In the genomic region with DNA sequence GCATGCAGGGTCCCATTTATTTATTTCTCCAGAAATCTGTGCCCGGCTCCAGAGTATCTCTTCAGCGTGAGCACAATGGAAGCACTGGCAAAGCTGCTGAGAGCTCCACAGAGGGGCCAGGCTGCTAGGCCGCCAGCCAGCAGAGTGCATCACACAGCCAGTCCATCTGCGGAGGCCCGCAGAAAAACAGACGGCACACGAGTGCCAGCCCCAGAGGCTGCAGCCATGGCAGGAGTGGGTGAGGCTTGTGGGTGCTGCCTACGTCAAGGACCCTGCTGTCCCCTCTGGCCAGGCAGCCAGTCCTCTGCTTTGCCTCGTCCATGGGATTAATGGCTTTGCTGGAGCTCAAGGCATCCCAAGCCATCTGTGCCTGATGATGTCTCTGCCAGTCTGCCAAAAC, we compare ENCODE assay signal across 8 mouse cellular contexts. TPM values are rescaled to one million over a fixed set of nuclear protein-coding genes. Genes with fewer than 3 reads are reported as not detected.
DNase-seq lines count a peak whose midpoint lies in the region; ATAC-seq and TF ChIP-seq lines count a peak whose summit lies in the region.

No protein-coding gene starts in this region.

- H3K4me1 ChIP-seq in kidney, postnatal 0 days (replicated peaks; ENCODE audit: insufficient read depth, low read length): peaks cover 89% of the 10 kb centered on the region
- peaks cover 84% of the 10 kb centered on the region for H3K4me1 ChIP-seq in kidney, embryonic 14.5 days (ENCODE audit: control insufficient read depth, insufficient read depth, low read length)
- peaks cover 72% of the 10 kb centered on the region for H3K4me1 ChIP-seq in forebrain, embryonic 14.5 days (ENCODE audit: control insufficient read depth, insufficient read depth, low read length)
- peaks cover 100% of the 10 kb centered on the region for H3K4me1 ChIP-seq in midbrain, embryonic 15.5 days

- H3K9ac ChIP-seq in kidney, postnatal 0 days (ENCODE audit: low read depth, low read length): no peak overlapping the region
- H3K9ac ChIP-seq in kidney, embryonic 14.5 days (ENCODE audit: low read depth, low read length): no peak overlapping the region
- no peak overlapping the region; the same call in 1 of the 2 replicates for H3K9ac ChIP-seq in forebrain, embryonic 14.5 days (ENCODE audit: low read length)
- H3K9ac ChIP-seq in midbrain, embryonic 15.5 days: peak overlapping the region; percentile 11; the same call in 1 of the 2 replicates

- ATAC-seq in kidney, postnatal 0 days (replicated peaks; ENCODE audit: low FRiP score, low read depth): no peak
- ATAC-seq in kidney, embryonic 14.5 days (ENCODE audit: low FRiP score, low TSS enrichment): no peak
- ATAC-seq in forebrain, embryonic 14.5 days: peak; percentile 84
- peak; percentile 48; the same call in 1 of the 2 replicates for ATAC-seq in midbrain, embryonic 15.5 days (replicated peaks)
- ATAC-seq in CD4-positive, CD25-positive, alpha-beta regulatory T cell, adult 4 months: no peak

- H3K27ac ChIP-seq in kidney, postnatal 0 days: peak overlapping the region; percentile 92; the same call in 1 of the 2 replicates
- H3K27ac ChIP-seq in kidney, embryonic 14.5 days (ENCODE audit: low read depth, low read length): no peak overlapping the region
- peak overlapping the region; percentile 86 for H3K27ac ChIP-seq in forebrain, embryonic 14.5 days (ENCODE audit: low read depth, low read length)
- peak overlapping the region; percentile 69 for H3K27ac ChIP-seq in midbrain, embryonic 15.5 days

- no peaks in the 10 kb centered on the region for H3K36me3 ChIP-seq in kidney, postnatal 0 days (ENCODE audit: insufficient read depth, low read length)
- peaks cover 5% of the 10 kb centered on the region; the same call in 1 of the 2 replicates for H3K36me3 ChIP-seq in kidney, embryonic 14.5 days (ENCODE audit: control insufficient read depth, insufficient read depth, low read length)
- H3K36me3 ChIP-seq in forebrain, embryonic 14.5 days (ENCODE audit: control insufficient read depth, insufficient read depth, low read length): peaks cover 3% of the 10 kb centered on the region; the same call in 1 of the 2 replicates
- H3K36me3 ChIP-seq in midbrain, embryonic 15.5 days (replicated peaks): no peaks in the 10 kb centered on the region

- H3K4me3 ChIP-seq in kidney, postnatal 0 days (replicated peaks; ENCODE audit: low read depth, low read length): no peak overlapping the region
- H3K4me3 ChIP-seq in kidney, embryonic 14.5 days (ENCODE audit: low read length): no peak overlapping the region
- no peak overlapping the region for H3K4me3 ChIP-seq in forebrain, embryonic 14.5 days (ENCODE audit: low read depth, low read length)
- H3K4me3 ChIP-seq in midbrain, embryonic 15.5 days: no peak overlapping the region

- no peak overlapping the region for H3K4me2 ChIP-seq in kidney, postnatal 0 days (ENCODE audit: low read length)
- H3K4me2 ChIP-seq in kidney, embryonic 14.5 days (replicated peaks; ENCODE audit: low read depth, low read length): no peak overlapping the region
- H3K4me2 ChIP-seq in forebrain, embryonic 14.5 days (ENCODE audit: low read length): peak overlapping the region; percentile 15; the same call in 1 of the 2 replicates
- H3K4me2 ChIP-seq in midbrain, embryonic 15.5 days: no peak overlapping the region

- no peaks in the 10 kb centered on the region for H3K27me3 ChIP-seq in kidney, postnatal 0 days (ENCODE audit: insufficient read depth, low read length)
- H3K27me3 ChIP-seq in kidney, embryonic 14.5 days (ENCODE audit: control insufficient read depth, insufficient read depth, low read length): no peaks in the 10 kb centered on the region
- H3K27me3 ChIP-seq in forebrain, embryonic 14.5 days (replicated peaks; ENCODE audit: control insufficient read depth, insufficient read depth, low read length): no peaks in the 10 kb centered on the region
- H3K27me3 ChIP-seq in midbrain, embryonic 15.5 days (replicated peaks): no peaks in the 10 kb centered on the region

- WGBS in kidney, postnatal 0 days: 74% methylated on average over 9 of the region's 9 CpGs
- WGBS in kidney, embryonic 14.5 days: 76% methylated on average over 9 of the region's 9 CpGs
- 21% methylated on average over 9 of the region's 9 CpGs for WGBS in forebrain, embryonic 14.5 days
- WGBS in midbrain, embryonic 15.5 days: 43% methylated on average over 9 of the region's 9 CpGs

- no peaks in the 10 kb centered on the region for H3K9me3 ChIP-seq in kidney, postnatal 0 days (replicated peaks; ENCODE audit: low read length)
- H3K9me3 ChIP-seq in kidney, embryonic 14.5 days (ENCODE audit: control insufficient read depth, low read length): no peaks in the 10 kb centered on the region
- no peaks in the 10 kb centered on the region for H3K9me3 ChIP-seq in forebrain, embryonic 14.5 days (replicated peaks; ENCODE audit: control insufficient read depth, low read length)
- no peaks in the 10 kb centered on the region for H3K9me3 ChIP-seq in midbrain, embryonic 15.5 days

- TF ChIP-seq CTCF in kidney, postnatal 0 days (IDR thresholded peaks at IDR 0.05; ENCODE audit: low read depth): no peak

- DNase-seq in kidney, postnatal 0 days (ENCODE audit: low spot score): no peak
- peak; percentile 76 to 79 for DNase-seq in cerebellum, adult 18-20 months
- peak; percentile 87 for DNase-seq in forebrain, embryonic 14.5 days (ENCODE audit: low spot score)
- no peak for DNase-seq in spleen, adult 18-20 months
- DNase-seq in thymus, postnatal 14 days: no peak

RNA-seq across cellular contexts. Expression of gene Zmiz1, which starts 19.8 kb away (rescaled TPM):
- polyA plus RNA-seq in kidney, postnatal 0 days (2015; fragmentation: Nextera tagmentation; extraction: Ambion mirVana): 25.0 and 26.6 TPM in 2 replicates
- polyA plus RNA-seq in kidney, embryonic 14.5 days (2014; fragmentation: Nextera tagmentation; extraction: Ambion mirVana): 43.3 and 57.3 TPM in 2 replicates
- polyA plus RNA-seq in forebrain, embryonic 14.5 days (2014; fragmentation: Nextera tagmentation; extraction: Ambion mirVana): 37.0 and 43.8 TPM in 2 replicates
- polyA plus RNA-seq in midbrain, embryonic 15.5 days (2015; fragmentation: Nextera tagmentation; extraction: Ambion mirVana): 77.3 and 78.8 TPM in 2 replicates
- polyA plus RNA-seq in CD4-positive, CD25-positive, alpha-beta regulatory T cell, adult 4 months (2017; shearing (Covaris generic)): 10 to 100 TPM; 21.2 to 34.3 TPM

Comparison
In these comparisons a context has a peak if more than half of its experiments do, and no peak if none do; other contexts are left out.
1. ATAC-seq: peak in forebrain, embryonic 14.5 days (single experiment) and midbrain, embryonic 15.5 days (single experiment); none in kidney, postnatal 0 days (single experiment), kidney, embryonic 14.5 days (single experiment) and CD4-positive, CD25-positive, alpha-beta regulatory T cell, adult 4 months (single experiment).
2. DNase-seq: peak in cerebellum, adult 18-20 months (2 of 2) and forebrain, embryonic 14.5 days (single experiment); none in kidney, postnatal 0 days (single experiment), spleen, adult 18-20 months (0 of 2) and thymus, postnatal 14 days (single experiment).